18 mouse cellular contexts compared by ENCODE assay signal in the genomic region with DNA sequence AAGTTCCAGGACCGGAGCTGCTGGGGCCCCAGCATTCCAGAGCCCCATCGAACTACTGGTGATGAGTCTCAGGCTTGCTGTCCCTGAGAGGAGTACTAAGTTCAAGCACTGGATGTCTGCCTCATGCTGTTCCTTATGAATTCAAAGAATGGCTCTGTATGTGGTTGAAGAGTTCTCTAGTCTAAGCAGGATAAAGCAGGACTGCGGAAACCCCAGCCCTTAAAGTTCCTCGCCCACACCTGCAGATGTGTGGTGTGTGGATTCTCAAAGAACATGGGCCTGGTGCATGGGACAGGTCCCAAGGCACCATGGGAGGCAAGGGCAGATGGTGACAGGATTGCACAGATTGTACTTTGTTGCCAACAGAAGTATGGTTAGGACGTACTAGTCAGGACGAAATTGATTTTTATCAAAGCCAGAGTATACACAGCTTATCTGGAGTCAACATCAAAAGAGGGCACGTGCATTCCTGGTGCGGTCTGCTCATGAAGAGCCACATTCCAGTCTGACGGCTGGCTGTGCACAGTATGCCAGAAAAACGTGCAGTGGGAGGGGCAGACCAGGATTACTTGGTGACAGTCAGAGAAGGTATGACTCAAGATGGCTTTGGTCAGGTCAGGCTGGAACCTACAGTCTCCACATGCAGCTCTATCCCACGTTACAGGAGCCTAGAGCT. TPM values are rescaled to one million over a fixed set of nuclear protein-coding genes. Genes with fewer than 3 reads are reported as not detected.
DNase-seq lines count a peak whose midpoint lies in the region; ATAC-seq and TF ChIP-seq lines count a peak whose summit lies in the region.
"Had no signal": no experiment of that assay in that cellular context is flagged by ENCODE, and none has a peak within 500 bp of the region (broad histone marks: within the 10 kb centered on the region; RNA-seq: fewer than 3 reads in every experiment).

No protein-coding gene starts in this region.

- H3K4me3 ChIP-seq in embryonic facial prominence, embryonic 14.5 days (ENCODE audit: low read depth, low read length), result no peak overlapping the region
- no peak overlapping the region for H3K4me3 ChIP-seq in embryonic facial prominence, embryonic 10.5 days
- H3K4me3 ChIP-seq in lung, adult 2 months (replicated peaks; ENCODE audit: extremely low read depth, low read depth, low read length), result no peak overlapping the region
- H3K4me3 ChIP-seq in forebrain, embryonic 10.5 days, result no peak overlapping the region
- H3K4me3 ChIP-seq: embryonic facial prominence, embryonic 12.5 days; hindbrain, embryonic 12.5 days; layer of hippocampus, adult 2 months; limb, embryonic 12.5 days had no signal

- WGBS in embryonic facial prominence, embryonic 14.5 days, result 56% methylated on average over 11 of the region's 11 CpGs
- WGBS in embryonic facial prominence, embryonic 10.5 days, result 74% methylated on average over 11 of the region's 11 CpGs
- 46% methylated on average over 11 of the region's 11 CpGs for WGBS in lung, adult 2 months
- 85% methylated on average over 11 of the region's 11 CpGs for WGBS in forebrain, embryonic 10.5 days

- TF ChIP-seq CTCF in lung, adult 2 months (IDR thresholded peaks at IDR 0.05; ENCODE audit: insufficient read depth, low read length), result no peak

- 0 out of 2 replicates have a peak, but pooled peaks have one; percentile 26 for ATAC-seq in embryonic facial prominence, embryonic 14.5 days (ENCODE audit: low read depth)

- no peak for TF ChIP-seq POLR2A in lung, adult 2 months (IDR thresholded peaks at IDR 0.05; ENCODE audit: borderline replicate concordance, extremely low read depth, low read depth, low read length)

- no peaks in the 10 kb centered on the region for H3K9me3 ChIP-seq in embryonic facial prominence, embryonic 14.5 days (ENCODE audit: control insufficient read depth, low read length)
- no peaks in the 10 kb centered on the region for H3K9me3 ChIP-seq in embryonic facial prominence, embryonic 10.5 days
- H3K9me3 ChIP-seq in forebrain, embryonic 10.5 days, result no peaks in the 10 kb centered on the region
- H3K9me3 ChIP-seq: embryonic facial prominence, embryonic 12.5 days; hindbrain, embryonic 12.5 days; limb, embryonic 12.5 days had no signal

- DNase-seq in embryonic facial prominence, embryonic 14.5 days (ENCODE audit: low spot score), result peak; percentile 32
- DNase-seq in embryonic facial prominence, embryonic 10.5 days (ENCODE audit: low spot score), result no peak
- peak; percentile 43 for DNase-seq in R1 (ENCODE audit: low read depth, low spot score)
- peak; percentile 60 for DNase-seq in lung, adult 2 months
- DNase-seq in lung, postnatal 36 days, result peak; percentile 80
- DNase-seq in spleen, postnatal 10 days (ENCODE audit: low spot score in 2 of 2), result no peak
- no peak for DNase-seq in spleen, postnatal 14 days (ENCODE audit: low spot score in 2 of 2)
- DNase-seq in forebrain, embryonic 10.5 days (ENCODE audit: extremely low spot score, low spot score), result no peak
- DNase-seq: adrenal gland, postnatal 25 days; cerebellum, adult 18-20 months; gastrocnemius, postnatal 14 days; kidney, adult 18-20 months; kidney, postnatal 10 days; midbrain, embryonic 14.5 days had no signal

- H3K4me1 ChIP-seq in embryonic facial prominence, embryonic 14.5 days (ENCODE audit: control insufficient read depth, insufficient read depth, low read length), result no peaks in the 10 kb centered on the region
- 0 out of 2 replicates have a peak, but pooled peaks cover 3% of the 10 kb centered on the region for H3K4me1 ChIP-seq in embryonic facial prominence, embryonic 10.5 days
- no peaks in the 10 kb centered on the region; the same call in 1 of the 2 replicates for H3K4me1 ChIP-seq in lung, adult 2 months (ENCODE audit: control insufficient read depth, insufficient read depth, low read length)
- H3K4me1 ChIP-seq in forebrain, embryonic 10.5 days, result no peaks in the 10 kb centered on the region
- H3K4me1 ChIP-seq: embryonic facial prominence, embryonic 12.5 days; hindbrain, embryonic 12.5 days; limb, embryonic 12.5 days had no signal

- H3K27ac ChIP-seq in embryonic facial prominence, embryonic 14.5 days (replicated peaks; ENCODE audit: low read depth, low read length), result no peak overlapping the region
- no peak overlapping the region for H3K27ac ChIP-seq in embryonic facial prominence, embryonic 10.5 days (replicated peaks)
- no peak overlapping the region for H3K27ac ChIP-seq in forebrain, embryonic 10.5 days
- H3K27ac ChIP-seq: embryonic facial prominence, embryonic 12.5 days; hindbrain, embryonic 12.5 days; layer of hippocampus, adult 2 months; limb, embryonic 12.5 days had no signal

- H3K9ac ChIP-seq in embryonic facial prominence, embryonic 14.5 days (ENCODE audit: low read depth, low read length), result no peak overlapping the region
- H3K9ac ChIP-seq: embryonic facial prominence, embryonic 12.5 days; hindbrain, embryonic 12.5 days; limb, embryonic 12.5 days had no signal

- H3K4me2 ChIP-seq in embryonic facial prominence, embryonic 14.5 days (ENCODE audit: low read depth, low read length), result no peak overlapping the region
- H3K4me2 ChIP-seq: embryonic facial prominence, embryonic 12.5 days; hindbrain, embryonic 12.5 days; limb, embryonic 12.5 days had no signal

- H3K36me3 ChIP-seq in embryonic facial prominence, embryonic 14.5 days (ENCODE audit: control insufficient read depth, insufficient read depth, low read length), result no peaks in the 10 kb centered on the region
- H3K36me3 ChIP-seq in embryonic facial prominence, embryonic 10.5 days (replicated peaks), result peaks cover 10% of the 10 kb centered on the region
- no peaks in the 10 kb centered on the region; the same call in 1 of the 2 replicates for H3K36me3 ChIP-seq in forebrain, embryonic 10.5 days (replicated peaks)
- H3K36me3 ChIP-seq: embryonic facial prominence, embryonic 12.5 days; hindbrain, embryonic 12.5 days; limb, embryonic 12.5 days had no signal

- H3K27me3 ChIP-seq in embryonic facial prominence, embryonic 14.5 days (replicated peaks; ENCODE audit: control insufficient read depth, insufficient read depth, low read length), result no peaks in the 10 kb centered on the region
- H3K27me3 ChIP-seq in embryonic facial prominence, embryonic 10.5 days (replicated peaks; ENCODE audit: low read depth, poor library complexity, severe bottlenecking), result no peaks in the 10 kb centered on the region
- no peaks in the 10 kb centered on the region for H3K27me3 ChIP-seq in forebrain, embryonic 10.5 days (ENCODE audit: poor library complexity, severe bottlenecking)
- H3K27me3 ChIP-seq: embryonic facial prominence, embryonic 12.5 days; hindbrain, embryonic 12.5 days; limb, embryonic 12.5 days had no signal

RNA-seq across cellular contexts. Expression of a gene that starts 16.9 kb away (rescaled TPM):
- 15.5 and 19.4 TPM in 2 replicates for polyA plus RNA-seq in embryonic facial prominence, embryonic 14.5 days (2014; fragmentation: Nextera tagmentation; extraction: Ambion mirVana)
- polyA plus RNA-seq in embryonic facial prominence, embryonic 10.5 days (2016; fragmentation: Nextera tagmentation; extraction: Ambion mirVana), result 20.2 and 24.7 TPM in 2 replicates
- 15.8 and 19.1 TPM in 2 replicates for polyA plus RNA-seq in lung, adult 2 months (2012; rRNA removed)
- polyA plus RNA-seq in forebrain, embryonic 10.5 days (2016; fragmentation: Nextera tagmentation; extraction: Ambion mirVana), result 22.4 TPM in 2 replicates

RNA-seq across cellular contexts. Expression of a gene that starts 18.7 kb away (rescaled TPM):
- 33.8 and 34.1 TPM in 2 replicates for polyA plus RNA-seq in embryonic facial prominence, embryonic 14.5 days (2014; fragmentation: Nextera tagmentation; extraction: Ambion mirVana)
- polyA plus RNA-seq in embryonic facial prominence, embryonic 10.5 days (2016; fragmentation: Nextera tagmentation; extraction: Ambion mirVana), result 58.9 and 64.4 TPM in 2 replicates
- polyA plus RNA-seq in lung, adult 2 months (2012; rRNA removed), result 39.0 and 39.7 TPM in 2 replicates
- polyA plus RNA-seq in forebrain, embryonic 10.5 days (2016; fragmentation: Nextera tagmentation; extraction: Ambion mirVana), result 54.0 and 58.3 TPM in 2 replicates

Comparison
In these comparisons a context has a peak if more than half of its experiments do, and no peak if none do; other contexts are left out.
1. DNase-seq: peak in embryonic facial prominence, embryonic 14.5 days (single experiment), R1 (single experiment), lung, adult 2 months (single experiment) and lung, postnatal 36 days (single experiment); none in embryonic facial prominence, embryonic 10.5 days (single experiment), spleen, postnatal 10 days (0 of 2), spleen, postnatal 14 days (0 of 2) and forebrain, embryonic 10.5 days (single experiment).